Mouse (Mus musculus): ENCODE results near the gene Slc6a9. TPM values are rescaled to one million over a fixed set of nuclear protein-coding genes. Genes with fewer than 3 reads are reported as not detected.

Gene Slc6a9
- polyA plus RNA-seq, 1 experiment from 2014 or later, result 11.0 TPM

DNA sequence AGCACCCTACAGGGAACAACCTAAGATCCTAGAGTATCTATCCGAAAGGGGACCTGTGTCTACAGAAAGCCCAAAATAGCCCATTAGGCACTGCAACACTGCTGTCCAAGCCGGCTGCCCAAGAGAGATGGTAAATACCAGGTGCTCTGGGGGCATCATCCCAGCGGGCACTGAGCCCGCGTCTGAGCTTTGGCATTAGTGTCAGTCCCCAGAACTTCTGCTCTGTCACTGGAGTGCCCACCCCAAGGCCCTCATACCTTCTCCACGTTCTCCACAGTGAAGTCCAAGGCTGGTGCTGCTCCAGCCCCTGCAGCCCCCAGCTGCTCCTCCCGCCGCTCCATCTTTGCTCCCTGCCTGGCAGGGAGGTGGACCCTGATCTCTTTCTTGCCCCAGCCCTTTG is 79.7 kb downstream of the Slc6a9 start:
- ATAC-seq (ENCODE audit: low FRiP score, low TSS enrichment), result peak; percentile 0; the same call in 1 of the 2 replicates

DNA sequence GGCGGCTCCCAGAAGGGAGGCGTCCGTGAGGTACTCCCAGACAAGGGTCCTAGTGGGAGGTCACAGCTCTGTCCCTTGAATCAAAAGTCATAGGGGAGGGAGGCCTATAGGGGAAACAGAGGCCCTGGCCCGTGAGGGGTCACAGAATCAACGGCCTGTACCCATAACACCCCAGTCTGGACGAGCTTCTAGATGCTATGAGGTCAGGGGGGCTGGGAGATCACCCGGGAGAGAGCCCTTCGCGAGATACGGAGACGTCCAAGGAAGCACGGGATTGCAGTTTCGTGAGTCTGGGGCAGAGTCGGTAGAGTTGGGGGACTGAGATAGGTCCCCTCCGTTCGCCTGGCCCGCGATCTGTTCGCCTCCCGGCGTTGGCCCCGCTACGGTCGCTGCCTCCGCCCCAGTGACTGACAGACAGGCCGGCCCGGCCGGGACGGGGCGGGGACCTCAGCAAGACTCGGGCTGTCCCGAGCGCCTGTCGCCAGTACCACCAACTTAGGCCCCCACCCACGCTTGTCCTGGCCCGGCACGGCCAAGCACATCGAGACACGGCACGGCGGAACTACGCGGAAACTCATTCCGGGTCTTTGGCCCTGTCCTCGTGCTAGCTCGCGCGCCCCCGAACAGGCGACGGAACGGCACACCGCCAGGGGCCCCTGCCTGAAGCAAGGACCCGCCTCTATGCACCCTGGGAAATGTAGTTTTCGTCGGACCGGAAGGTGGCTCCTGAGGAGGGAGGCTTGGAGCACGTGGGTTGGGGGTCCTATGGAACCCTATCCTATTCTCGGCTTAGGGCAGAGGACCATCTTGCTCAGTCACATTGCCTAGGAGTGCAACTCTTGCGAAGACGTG is 80.5 kb downstream of the Slc6a9 start, which contains the start of gene Ipo13:
Gene Ipo13, minus strand, starts transcription at position 409 of the 852 bp plus-strand sequence.
- peak within 1 kb of the TSS; percentile 99 for H3K4me2 ChIP-seq (replicated peaks; ENCODE audit: low read depth, low read length)
- peak within 1 kb of the TSS; percentile 38; the same call in 1 of the 2 replicates for H3K27ac ChIP-seq (ENCODE audit: low read depth, low read length)
- WGBS, result under 1% methylated on average over 61 of the region's 61 CpGs
- H3K27me3 ChIP-seq (ENCODE audit: control insufficient read depth, insufficient read depth, low read length), result no peaks in the 10 kb centered on the region
- H3K4me3 ChIP-seq (ENCODE audit: low read length), result peak within 1 kb of the TSS; percentile 76
- peak within 1 kb of the TSS; percentile 74 for H3K9ac ChIP-seq (ENCODE audit: low read depth, low read length)
- H3K4me1 ChIP-seq (ENCODE audit: control insufficient read depth, insufficient read depth, low read length), result peaks cover 26% of the 10 kb centered on the region
- peak; percentile 96 for ATAC-seq (ENCODE audit: low FRiP score, low TSS enrichment)
- peaks cover 17% of the 10 kb centered on the region; the same call in 1 of the 2 replicates for H3K36me3 ChIP-seq (ENCODE audit: control insufficient read depth, insufficient read depth, low read length)
- H3K9me3 ChIP-seq (ENCODE audit: control insufficient read depth, low read length), result no peaks in the 10 kb centered on the region

More for the DNA sequence above, 79.7 kb downstream of the Slc6a9 start:
- Histone ChIP-seq H3K9ac (ENCODE audit: low read depth, low read length) (peak overlapping the region; percentile 74), H3K27me3 (ENCODE audit: control insufficient read depth, insufficient read depth, low read length) (no peaks in the 10 kb centered on the region), H3K36me3 (ENCODE audit: control insufficient read depth, insufficient read depth, low read length) (peaks cover 24% of the 10 kb centered on the region; the same call in 1 of the 2 replicates), H3K4me1 (ENCODE audit: control insufficient read depth, insufficient read depth, low read length) (peaks cover 27% of the 10 kb centered on the region), H3K4me2 (replicated peaks; ENCODE audit: low read depth, low read length) (peak overlapping the region; percentile 99), H3K4me3 (ENCODE audit: low read length) (peak overlapping the region; percentile 76), H3K27ac (ENCODE audit: low read depth, low read length) (no peak overlapping the region; the same call in 1 of the 2 replicates), H3K9me3 (ENCODE audit: control insufficient read depth, low read length) (no peaks in the 10 kb centered on the region)
- WGBS, result 26% methylated on average over 8 of the region's 8 CpGs

DNA sequence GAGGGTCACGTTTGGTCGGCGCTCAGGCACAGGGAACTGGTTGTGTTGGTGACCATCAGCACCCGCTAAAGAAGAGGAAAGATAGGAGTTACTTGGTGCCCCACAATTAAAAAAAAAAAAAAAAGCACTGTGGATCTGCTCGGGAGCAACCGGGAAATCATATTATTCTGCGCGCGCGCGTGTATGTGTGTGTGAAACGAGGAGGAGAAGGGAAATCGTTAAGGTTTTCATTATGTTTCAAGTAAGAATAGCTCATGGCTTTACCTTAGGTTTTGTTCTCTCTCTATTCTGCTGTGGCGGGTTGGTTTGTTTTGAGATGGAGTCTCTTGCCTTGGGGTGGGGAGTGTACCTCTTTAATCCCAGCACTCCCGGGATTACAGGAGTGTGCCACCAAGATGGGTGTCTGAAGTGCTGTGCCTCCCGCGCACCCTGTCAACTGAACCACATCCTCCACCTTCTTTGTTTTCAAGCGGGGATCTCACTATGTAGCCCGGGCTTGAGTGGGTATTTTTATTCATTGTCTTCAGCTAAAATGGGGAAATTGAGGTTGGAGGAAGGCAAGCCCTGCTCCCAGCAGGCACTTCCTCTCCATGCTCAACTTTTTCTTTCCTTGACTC is 81.3 kb downstream of the Slc6a9 start:
- H3K27me3 ChIP-seq (ENCODE audit: control insufficient read depth, insufficient read depth, low read length), result no peaks in the 10 kb centered on the region
- H3K4me3 ChIP-seq (ENCODE audit: low read length), result peak overlapping the region; percentile 76
- H3K27ac ChIP-seq (ENCODE audit: low read depth, low read length), result peak overlapping the region; percentile 38; the same call in 1 of the 2 replicates
- peak overlapping the region; percentile 74 for H3K9ac ChIP-seq (ENCODE audit: low read depth, low read length)
- H3K4me1 ChIP-seq (ENCODE audit: control insufficient read depth, insufficient read depth, low read length), result peaks cover 26% of the 10 kb centered on the region
- 3% methylated on average over 19 of the region's 19 CpGs for WGBS
- peak overlapping the region; percentile 99 for H3K4me2 ChIP-seq (replicated peaks; ENCODE audit: low read depth, low read length)
- no peak for ATAC-seq (ENCODE audit: low FRiP score, low TSS enrichment)
- no peaks in the 10 kb centered on the region for H3K9me3 ChIP-seq (ENCODE audit: control insufficient read depth, low read length)
- H3K36me3 ChIP-seq (ENCODE audit: control insufficient read depth, insufficient read depth, low read length), result peaks cover 12% of the 10 kb centered on the region; the same call in 1 of the 2 replicates

GRCm38 (mm10) chr4:117916386-117916785 is 82.1 kb downstream of the Slc6a9 start:
- H3K9ac ChIP-seq (ENCODE audit: low read depth, low read length), result no peak overlapping the region
- no peak for ATAC-seq (ENCODE audit: low FRiP score, low TSS enrichment)
- no peaks in the 10 kb centered on the region for H3K27me3 ChIP-seq (ENCODE audit: control insufficient read depth, insufficient read depth, low read length)
- H3K4me1 ChIP-seq (ENCODE audit: control insufficient read depth, insufficient read depth, low read length), result peaks cover 26% of the 10 kb centered on the region
- peaks cover 6% of the 10 kb centered on the region; the same call in 1 of the 2 replicates for H3K36me3 ChIP-seq (ENCODE audit: control insufficient read depth, insufficient read depth, low read length)
- no peaks in the 10 kb centered on the region for H3K9me3 ChIP-seq (ENCODE audit: control insufficient read depth, low read length)
- H3K27ac ChIP-seq (ENCODE audit: low read depth, low read length), result no peak overlapping the region; the same call in 1 of the 2 replicates
- WGBS, result 82% methylated on average over 5 of the region's 5 CpGs
- H3K4me2 ChIP-seq (replicated peaks; ENCODE audit: low read depth, low read length), result peak overlapping the region; percentile 99; the same call in 1 of the 2 replicates
- H3K4me3 ChIP-seq (ENCODE audit: low read length), result no peak overlapping the region

DNA sequence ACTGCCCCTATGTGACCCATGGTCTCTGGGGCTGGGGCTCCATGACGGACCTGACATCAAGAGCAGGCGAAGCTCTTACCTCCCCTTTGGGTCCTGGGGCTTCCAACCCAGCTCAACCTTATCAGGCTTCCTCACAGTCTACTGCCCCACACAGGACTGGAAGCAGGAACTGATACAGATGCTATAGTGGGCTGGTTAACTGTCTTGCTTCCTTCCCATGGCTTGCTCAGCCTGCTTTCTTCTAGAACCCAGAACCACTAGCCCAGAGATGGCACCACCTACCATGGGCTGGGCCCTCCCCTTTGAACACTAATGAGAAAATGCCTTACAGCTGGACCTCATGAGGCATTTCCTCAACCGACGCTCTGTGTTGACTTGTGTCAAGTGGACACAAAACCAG is 83.1 kb downstream of the Slc6a9 start:
- Histone ChIP-seq H3K4me1 (ENCODE audit: control insufficient read depth, insufficient read depth, low read length) (peaks cover 25% of the 10 kb centered on the region), H3K27me3 (ENCODE audit: control insufficient read depth, insufficient read depth, low read length) (no peaks in the 10 kb centered on the region), H3K9me3 (ENCODE audit: control insufficient read depth, low read length) (no peaks in the 10 kb centered on the region), H3K36me3 (ENCODE audit: control insufficient read depth, insufficient read depth, low read length) (no peaks in the 10 kb centered on the region), H3K27ac (ENCODE audit: low read depth, low read length) (no peak overlapping the region), H3K4me2 (replicated peaks; ENCODE audit: low read depth, low read length) (no peak overlapping the region), H3K4me3 (ENCODE audit: low read length) (no peak overlapping the region), H3K9ac (ENCODE audit: low read depth, low read length) (no peak overlapping the region)
- no peak for ATAC-seq (ENCODE audit: low FRiP score, low TSS enrichment)
- 86% methylated on average over 4 of the region's 4 CpGs for WGBS

- Histone ChIP-seq H3K27me3 (ENCODE audit: control insufficient read depth, insufficient read depth, low read length) (no peaks in the 10 kb centered on the region), H3K27ac (ENCODE audit: low read depth, low read length) (no peak overlapping the region), H3K4me3 (ENCODE audit: low read length) (no peak overlapping the region), H3K4me2 (replicated peaks; ENCODE audit: low read depth, low read length) (no peak overlapping the region), H3K9me3 (ENCODE audit: control insufficient read depth, low read length) (no peaks in the 10 kb centered on the region), H3K36me3 (ENCODE audit: control insufficient read depth, insufficient read depth, low read length) (no peaks in the 10 kb centered on the region), H3K4me1 (ENCODE audit: control insufficient read depth, insufficient read depth, low read length) (peaks cover 21% of the 10 kb centered on the region), H3K9ac (ENCODE audit: low read depth, low read length) (no peak overlapping the region)
- no peak for ATAC-seq (ENCODE audit: low FRiP score, low TSS enrichment)
- WGBS, result 88% methylated on average over 4 of the region's 4 CpGs
Observed at GRCm38 (mm10) chr4:117917847-117918246, 83.5 kb downstream of the Slc6a9 start.

DNA sequence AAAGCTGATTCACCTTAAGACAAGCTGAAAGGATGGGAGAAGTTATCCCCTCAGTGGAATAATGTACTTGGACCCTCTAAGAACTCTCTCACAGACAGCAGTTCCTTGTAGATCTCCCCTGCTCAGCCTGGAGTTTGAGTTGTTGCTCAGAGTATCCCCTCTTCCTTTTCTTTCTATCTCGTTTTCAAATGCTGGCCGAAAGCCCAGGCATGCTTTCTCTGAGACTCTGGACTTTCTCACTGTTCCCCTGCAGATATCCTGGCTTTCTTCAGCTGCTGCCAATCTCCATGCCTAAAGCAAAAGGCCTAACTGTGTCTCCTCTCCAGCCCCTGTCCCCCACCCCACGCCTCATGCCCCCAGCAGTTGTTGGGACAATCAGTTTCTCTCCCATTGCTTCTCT is 84.0 kb downstream of the Slc6a9 start:
- Histone ChIP-seq H3K4me2 (replicated peaks; ENCODE audit: low read depth, low read length) (no peak overlapping the region), H3K9ac (ENCODE audit: low read depth, low read length) (no peak overlapping the region), H3K27ac (ENCODE audit: low read depth, low read length) (no peak overlapping the region), H3K4me3 (ENCODE audit: low read length) (no peak overlapping the region), H3K27me3 (ENCODE audit: control insufficient read depth, insufficient read depth, low read length) (no peaks in the 10 kb centered on the region), H3K36me3 (ENCODE audit: control insufficient read depth, insufficient read depth, low read length) (no peaks in the 10 kb centered on the region), H3K9me3 (ENCODE audit: control insufficient read depth, low read length) (no peaks in the 10 kb centered on the region), H3K4me1 (ENCODE audit: control insufficient read depth, insufficient read depth, low read length) (peaks cover 17% of the 10 kb centered on the region)
- ATAC-seq (ENCODE audit: low FRiP score, low TSS enrichment), result no peak
- 85% methylated on average over 3 of the region's 3 CpGs for WGBS

- Histone ChIP-seq H3K4me1 (ENCODE audit: control insufficient read depth, insufficient read depth, low read length) (peaks cover 12% of the 10 kb centered on the region; the same call in 1 of the 2 replicates), H3K27me3 (ENCODE audit: control insufficient read depth, insufficient read depth, low read length) (no peaks in the 10 kb centered on the region), H3K36me3 (ENCODE audit: control insufficient read depth, insufficient read depth, low read length) (no peaks in the 10 kb centered on the region), H3K9me3 (ENCODE audit: control insufficient read depth, low read length) (no peaks in the 10 kb centered on the region), H3K4me3 (ENCODE audit: low read length) (no peak overlapping the region), H3K27ac (ENCODE audit: low read depth, low read length) (no peak overlapping the region), H3K9ac (ENCODE audit: low read depth, low read length) (no peak overlapping the region), H3K4me2 (replicated peaks; ENCODE audit: low read depth, low read length) (no peak overlapping the region)
- ATAC-seq (ENCODE audit: low FRiP score, low TSS enrichment), result no peak
- WGBS, result 89% methylated on average over 5 of the region's 5 CpGs
Observed at GRCm38 (mm10) chr4:117918762-117919161, 84.5 kb downstream of the Slc6a9 start.
